Comparison of ENCODE assay signal across 9 mouse cellular contexts in the genomic region with DNA sequence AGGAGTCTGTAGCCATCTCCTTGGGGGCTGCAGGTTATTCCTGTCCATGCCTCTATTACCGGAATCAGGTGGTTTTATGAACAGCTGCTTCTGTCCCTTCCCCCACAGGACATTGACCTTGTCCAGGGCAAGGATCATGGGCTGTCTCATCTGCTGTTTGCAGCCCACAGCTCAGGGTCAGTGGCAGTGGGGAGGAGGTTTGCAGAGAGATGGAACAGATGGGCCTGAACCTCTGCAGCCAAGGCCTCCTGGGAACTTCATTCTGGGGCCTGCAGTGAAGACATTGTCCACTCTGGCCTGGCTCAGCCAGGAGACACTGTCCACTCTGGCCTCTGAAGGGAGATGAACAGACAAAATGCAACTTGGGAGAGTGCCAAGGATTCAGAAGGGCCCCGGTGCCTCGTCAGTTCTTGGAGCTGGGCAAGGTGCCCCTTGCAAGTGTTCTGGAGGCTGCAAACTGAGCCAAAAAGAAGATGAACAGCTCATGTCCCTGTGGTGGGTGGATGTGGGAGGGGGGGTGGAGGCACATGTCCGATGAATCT.
A peak's percentile ranks its signal among the peaks of the same experiment; 100 is the strongest.
DNase-seq lines count a peak whose midpoint lies in the region; ATAC-seq lines count a peak whose summit lies in the region.
"Had no signal": no experiment of that assay in that cellular context is flagged by ENCODE, and none has a peak within 500 bp of the region (broad histone marks: within the 10 kb centered on the region; RNA-seq: fewer than 3 reads in every experiment).

No protein-coding gene starts in this region.

- H3K27ac ChIP-seq in hindbrain, embryonic 10.5 days, result peak overlapping the region; percentile 53
- no peak overlapping the region for H3K27ac ChIP-seq in hindbrain, embryonic 12.5 days
- peak overlapping the region; percentile 30; the same call in 1 of the 2 replicates for H3K27ac ChIP-seq in embryonic facial prominence, embryonic 10.5 days (replicated peaks)

- H3K4me1 ChIP-seq in hindbrain, embryonic 10.5 days (replicated peaks), result peaks cover 42% of the 10 kb centered on the region
- peaks cover 44% of the 10 kb centered on the region for H3K4me1 ChIP-seq in hindbrain, embryonic 12.5 days
- peaks cover 42% of the 10 kb centered on the region for H3K4me1 ChIP-seq in embryonic facial prominence, embryonic 10.5 days

- no peak overlapping the region for H3K4me3 ChIP-seq in hindbrain, embryonic 10.5 days
- H3K4me3 ChIP-seq in hindbrain, embryonic 12.5 days, result no peak overlapping the region
- H3K4me3 ChIP-seq in embryonic facial prominence, embryonic 10.5 days, result no peak overlapping the region

- H3K9ac ChIP-seq in hindbrain, embryonic 12.5 days, result no peak overlapping the region

- no peak for ATAC-seq in hindbrain, embryonic 12.5 days (ENCODE audit: low FRiP score)
- ATAC-seq: CD4-positive, CD25-positive, alpha-beta regulatory T cell, adult 4 months had no signal

- no peak for DNase-seq in hindbrain, embryonic 10.5 days (ENCODE audit: low spot score)
- peak; percentile 4 for DNase-seq in lung, postnatal 14 days
- DNase-seq in lung, postnatal 36 days, result no peak
- peak; percentile 73 to 74 for DNase-seq in adrenal gland, postnatal 36 days
- no peak for DNase-seq in embryonic facial prominence, embryonic 10.5 days (ENCODE audit: low spot score)
- DNase-seq in thymus, postnatal 25 days, result no peak
- no peak for DNase-seq in heart, adult 8-10 months (ENCODE audit: low spot score)

- H3K4me2 ChIP-seq in hindbrain, embryonic 12.5 days (replicated peaks), result no peak overlapping the region

- 80% methylated on average over 4 of the region's 4 CpGs for WGBS in hindbrain, embryonic 10.5 days
- 71% methylated on average over 4 of the region's 4 CpGs for WGBS in hindbrain, embryonic 12.5 days
- 81% methylated on average over 4 of the region's 4 CpGs for WGBS in embryonic facial prominence, embryonic 10.5 days

- H3K27me3 ChIP-seq in hindbrain, embryonic 10.5 days (ENCODE audit: insufficient read depth, poor library complexity, severe bottlenecking), result peaks cover 27% of the 10 kb centered on the region
- no peaks in the 10 kb centered on the region for H3K27me3 ChIP-seq in hindbrain, embryonic 12.5 days
- H3K27me3 ChIP-seq in embryonic facial prominence, embryonic 10.5 days (replicated peaks; ENCODE audit: low read depth, poor library complexity, severe bottlenecking), result peaks cover 29% of the 10 kb centered on the region

- no peaks in the 10 kb centered on the region for H3K9me3 ChIP-seq in hindbrain, embryonic 10.5 days
- H3K9me3 ChIP-seq in hindbrain, embryonic 12.5 days (replicated peaks), result no peaks in the 10 kb centered on the region
- no peaks in the 10 kb centered on the region for H3K9me3 ChIP-seq in embryonic facial prominence, embryonic 10.5 days

- H3K36me3 ChIP-seq in hindbrain, embryonic 10.5 days, result no peaks in the 10 kb centered on the region
- no peaks in the 10 kb centered on the region for H3K36me3 ChIP-seq in hindbrain, embryonic 12.5 days
- H3K36me3 ChIP-seq in embryonic facial prominence, embryonic 10.5 days (replicated peaks), result no peaks in the 10 kb centered on the region

Comparison
In these comparisons a context has a peak if more than half of its experiments do, and no peak if none do; other contexts are left out.
1. DNase-seq: peak in lung, postnatal 14 days (single experiment) and adrenal gland, postnatal 36 days (2 of 2); none in hindbrain, embryonic 10.5 days (single experiment), lung, postnatal 36 days (single experiment), embryonic facial prominence, embryonic 10.5 days (single experiment), thymus, postnatal 25 days (single experiment) and heart, adult 8-10 months (single experiment).